Mouse (Mus musculus) kidney, adult 2 months (tissue): ENCODE results near the gene March1.

Experiments
- CTCF ChIP-seq: fragments of 200-500 bp; conservative IDR thresholded peaks from 2 replicates; pipeline ENCODE4 v1.5.1; 2011; ENCODE audit warnings: low read depth, mild to moderate bottlenecking, control low read depth, low read length, moderate library complexity, mixed read lengths; ENCODE audit not compliant: insufficient read depth, insufficient read length
- POLR2A ChIP-seq: fragments of 200-500 bp; IDR thresholded peaks from one replicate; pipeline ENCODE4 v1.6.1; 2011; ENCODE audit warnings: low read depth, low read length, control low read depth

DNA sequence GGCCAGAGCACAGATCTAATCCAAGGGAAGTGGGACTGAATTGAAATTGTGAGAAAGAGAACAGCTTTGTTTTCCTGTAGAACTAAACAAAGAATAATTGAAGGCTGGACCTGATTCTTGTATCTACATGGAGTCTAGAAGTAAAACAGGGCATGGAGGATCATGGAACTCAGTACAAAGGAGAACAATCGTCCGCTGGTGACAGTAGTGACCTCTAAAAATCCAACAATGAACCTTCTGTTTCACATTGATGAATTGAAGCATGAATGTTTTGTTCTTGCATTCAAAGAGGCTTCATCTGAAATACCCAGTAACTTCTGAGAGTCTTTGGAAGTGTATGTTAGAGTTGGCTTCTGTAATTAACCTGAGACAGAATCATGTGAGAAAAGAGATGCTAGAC lies 612.2 kb downstream of the March1 start:
- TF ChIP-seq CTCF (no peak), POLR2A (no peak)
